Mouse (Mus musculus) small intestine, adult 2 months (tissue): ENCODE measurements around the gene Cpsf3. TPM values are rescaled to one million over a fixed set of nuclear protein-coding genes. Genes with fewer than 3 reads are reported as not detected.

Experiments
- H3K27ac ChIP-seq: fragments of 200-500 bp; 2 replicates; pipeline ENCODE4 v1.5.1; 2012; ENCODE audit warnings: low read depth, low read length, control low read depth, inconsistent platforms; ENCODE audit not compliant: insufficient read depth
- H3K27me3 ChIP-seq: fragments of 200-500 bp; 2 replicates; pipeline ENCODE4 v1.6.1; 2012; ENCODE audit warnings: mild to moderate bottlenecking, moderate library complexity, low read length, inconsistent platforms; ENCODE audit not compliant: control insufficient read depth, insufficient read depth
- H3K36me3 ChIP-seq: fragments of 200-500 bp; 2 replicates; pipeline ENCODE4 v1.6.1; 2012; ENCODE audit warnings: mild to moderate bottlenecking, low read length, control low read depth, inconsistent platforms; ENCODE audit not compliant: control insufficient read depth, insufficient read depth
- H3K4me1 ChIP-seq: fragments of 200-500 bp; 2 replicates; pipeline ENCODE4 v1.6.1; 2012; ENCODE audit warnings: low read length, inconsistent platforms, mixed read lengths; ENCODE audit not compliant: control insufficient read depth, insufficient read depth, insufficient read length
- H3K4me3 ChIP-seq: fragments of 200-500 bp; 2 replicates; pipeline ENCODE4 v1.5.1; 2012; ENCODE audit warnings: low read depth, mild to moderate bottlenecking, control low read depth, inconsistent platforms, low read length, moderate library complexity
- CTCF ChIP-seq: fragments of 200-500 bp; IDR thresholded peaks from 2 replicates; pipeline ENCODE4 v1.5.1; 2012; ENCODE audit warnings: low read depth, mild to moderate bottlenecking, control low read depth, inconsistent platforms, low read length, moderate library complexity, mixed read lengths; ENCODE audit not compliant: insufficient replicate concordance, insufficient read length; ENCODE audit errors: extremely low read depth
- POLR2A ChIP-seq: fragments of 200-500 bp; IDR thresholded peaks from 2 replicates; pipeline ENCODE4 v1.6.1; 2012; ENCODE audit warnings: low read depth, mild to moderate bottlenecking, control low read depth, inconsistent platforms, low read length, moderate library complexity
- WGBS: fragments of 180-500 bp; shearing (Covaris S2); methylation state at CpG from one replicate; pipeline ENCODE4 v1.1.7; 2018; 5-methylcytosine and 5-hydroxymethylcytosine counted together
- polyA plus RNA-seq: library from polyadenylated mRNA; depleted of rRNA; stranded (reverse); fragments of >200 nt; gene quantifications from 2 replicates; pipeline ENCODE4 v1.2.3, GENCODE M21; 2012

Gene Cpsf3
- polyA plus RNA-seq, 1 experiment = 9.9 TPM

GRCm38 (mm10) chr12:21274446-21274845, 10.7 kb upstream of the Cpsf3 start:
- Histone ChIP-seq H3K4me3 (no peak overlapping the region), H3K27ac (no peak overlapping the region), H3K36me3 (peaks cover 43% of the 10 kb centered on the region), H3K27me3 (no peaks in the 10 kb centered on the region), H3K4me1 (no peaks in the 10 kb centered on the region)
- TF ChIP-seq POLR2A (no peak), CTCF (no peak)
- WGBS = 89% methylated on average over 7 of the region's 7 CpGs

GRCm38 (mm10) chr12:21277352-21277864, 7.8 kb upstream of the Cpsf3 start:
- TF ChIP-seq CTCF (no peak), POLR2A (no peak)
- WGBS = 91% methylated on average over 1 of the region's 1 CpGs
- Histone ChIP-seq H3K36me3 (peaks cover 18% of the 10 kb centered on the region), H3K27ac (no peak overlapping the region), H3K27me3 (no peaks in the 10 kb centered on the region), H3K4me1 (no peaks in the 10 kb centered on the region), H3K4me3 (no peak overlapping the region)

- Histone ChIP-seq H3K4me1 (peaks cover 4% of the 10 kb centered on the region; the same call in 1 of the 2 replicates), H3K27me3 (no peaks in the 10 kb centered on the region), H3K4me3 (peak overlapping the region; percentile 85), H3K27ac (peak overlapping the region; percentile 52), H3K36me3 (peaks cover 2% of the 10 kb centered on the region; the same call in 1 of the 2 replicates)
- under 1% methylated on average over 47 of the region's 47 CpGs for WGBS
- TF ChIP-seq POLR2A (peak; percentile 35; the same call in 1 of the 2 replicates), CTCF (no peak)
These were observed 484 bp downstream of the Cpsf3 start for GRCm38 (mm10) chr12:21285508-21286242.

- H3K4me3 ChIP-seq = peak within 1 kb of the TSS; percentile 85
- H3K36me3 ChIP-seq = peaks cover 2% of the 10 kb centered on the region; the same call in 1 of the 2 replicates
- peaks cover 4% of the 10 kb centered on the region; the same call in 1 of the 2 replicates for H3K4me1 ChIP-seq
- H3K27ac ChIP-seq = peak within 1 kb of the TSS; percentile 68
- WGBS = under 1% methylated on average over 28 of the region's 28 CpGs
- TF ChIP-seq CTCF (no peak), POLR2A (no peak)
- no peaks in the 10 kb centered on the region for H3K27me3 ChIP-seq
These were observed 1.0 kb downstream of the Cpsf3 start, which contains the start of gene Itgb1bp1 for GRCm38 (mm10) chr12:21286243-21286622. Gene Itgb1bp1 (minus strand): TSS chr12:21286284.

- Histone ChIP-seq H3K36me3 (peaks cover 5% of the 10 kb centered on the region), H3K27ac (peak overlapping the region; percentile 68), H3K27me3 (no peaks in the 10 kb centered on the region), H3K4me3 (peak overlapping the region; percentile 85), H3K4me1 (peaks cover 4% of the 10 kb centered on the region; the same call in 1 of the 2 replicates)
- 15% methylated on average over 18 of the region's 18 CpGs for WGBS
- TF ChIP-seq POLR2A = no peak
These were observed 1.8 kb downstream of the Cpsf3 start for GRCm38 (mm10) chr12:21286712-21287650.

- TF ChIP-seq CTCF = no peak
- TF ChIP-seq POLR2A = no peak
- H3K36me3 ChIP-seq = peaks cover 21% of the 10 kb centered on the region
- peaks cover 4% of the 10 kb centered on the region; the same call in 1 of the 2 replicates for H3K4me1 ChIP-seq
- H3K4me3 ChIP-seq = no peak overlapping the region
- no peak overlapping the region for H3K27ac ChIP-seq
- 83% methylated on average over 3 of the region's 3 CpGs for WGBS
- no peaks in the 10 kb centered on the region for H3K27me3 ChIP-seq
These were observed 3.7 kb downstream of the Cpsf3 start for GRCm38 (mm10) chr12:21288716-21289395.

- Histone ChIP-seq H3K4me1 (peaks cover 4% of the 10 kb centered on the region; the same call in 1 of the 2 replicates), H3K36me3 (peaks cover 27% of the 10 kb centered on the region), H3K4me3 (no peak overlapping the region), H3K27me3 (no peaks in the 10 kb centered on the region), H3K27ac (no peak overlapping the region)
- no peak for TF ChIP-seq CTCF
- no peak for TF ChIP-seq POLR2A
- 62% methylated on average over 6 of the region's 6 CpGs for WGBS
These were observed 4.5 kb downstream of the Cpsf3 start for GRCm38 (mm10) chr12:21289651-21290050.
